Mouse (Mus musculus) colon, adult 2 months (tissue): ENCODE results near the gene Lancl3. TPM values are rescaled to one million over a fixed set of nuclear protein-coding genes. Genes with fewer than 3 reads are reported as not detected.

Experiments used
- polyA plus RNA-seq: library from polyadenylated mRNA; depleted of rRNA; stranded (reverse); fragments of >200 nt; gene quantifications from 2 replicates; pipeline ENCODE4 v1.2.3, GENCODE M21; 2012; rRNA removed

Lancl3 gene
- 1.4 and 1.5 TPM in 2 replicates for polyA plus RNA-seq

DNA sequence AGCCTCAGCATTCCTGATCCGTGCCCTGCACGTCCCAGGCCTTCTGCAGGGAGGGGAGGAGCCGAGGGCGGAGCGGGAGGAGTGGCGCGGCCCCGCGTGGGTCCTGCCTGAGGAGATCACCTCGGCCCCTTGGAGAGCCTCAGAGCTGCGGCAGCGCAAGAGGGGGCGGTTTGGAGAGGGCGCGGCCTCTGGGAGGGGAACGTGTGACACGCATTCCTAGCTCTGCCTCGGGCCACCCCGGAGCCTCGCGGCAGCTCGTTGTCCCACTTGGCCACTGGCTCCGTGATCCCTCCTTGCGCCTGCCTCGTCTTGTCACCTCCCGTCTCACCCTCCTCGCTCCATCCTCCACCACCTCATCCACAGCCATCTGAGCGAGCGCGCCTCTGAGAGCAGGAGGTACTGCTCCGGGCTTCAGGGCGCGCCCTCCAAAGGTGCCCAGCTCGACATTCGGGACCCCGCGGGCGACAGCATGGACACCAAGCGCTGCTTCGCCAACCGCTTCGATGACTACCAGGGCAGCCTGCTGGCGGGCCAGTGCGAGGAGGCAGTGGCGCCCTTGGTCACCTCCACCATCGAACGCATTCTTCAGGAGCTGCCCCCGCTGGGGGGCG is at the start of gene Lancl3:
Gene Lancl3, plus strand, starts transcription at position 142 of the 611 bp plus-strand sequence.

DNA sequence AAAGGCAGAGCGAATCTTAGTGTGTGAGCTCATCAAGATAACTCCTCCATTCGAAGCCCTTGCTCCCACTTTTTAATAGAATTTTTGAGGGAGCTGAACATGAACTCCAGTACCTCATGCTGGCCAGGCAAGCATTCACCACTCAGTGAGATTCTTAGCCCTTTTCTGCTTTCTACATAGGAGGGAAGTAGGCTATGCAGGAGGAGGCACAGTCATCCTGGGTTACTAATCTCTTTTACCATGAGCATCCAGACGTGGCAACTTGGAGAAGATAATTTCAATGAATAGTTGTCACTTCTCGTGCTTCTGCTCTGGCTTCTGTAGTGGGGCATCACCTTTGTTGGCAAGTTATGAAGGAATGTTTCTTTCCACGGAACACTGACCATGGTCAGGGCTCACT is 57.1 kb downstream of the Lancl3 start, which contains the start of gene Gm14862:
Gene Gm14862, minus strand, starts transcription at position 134 of the 400 bp plus-strand sequence.

DNA sequence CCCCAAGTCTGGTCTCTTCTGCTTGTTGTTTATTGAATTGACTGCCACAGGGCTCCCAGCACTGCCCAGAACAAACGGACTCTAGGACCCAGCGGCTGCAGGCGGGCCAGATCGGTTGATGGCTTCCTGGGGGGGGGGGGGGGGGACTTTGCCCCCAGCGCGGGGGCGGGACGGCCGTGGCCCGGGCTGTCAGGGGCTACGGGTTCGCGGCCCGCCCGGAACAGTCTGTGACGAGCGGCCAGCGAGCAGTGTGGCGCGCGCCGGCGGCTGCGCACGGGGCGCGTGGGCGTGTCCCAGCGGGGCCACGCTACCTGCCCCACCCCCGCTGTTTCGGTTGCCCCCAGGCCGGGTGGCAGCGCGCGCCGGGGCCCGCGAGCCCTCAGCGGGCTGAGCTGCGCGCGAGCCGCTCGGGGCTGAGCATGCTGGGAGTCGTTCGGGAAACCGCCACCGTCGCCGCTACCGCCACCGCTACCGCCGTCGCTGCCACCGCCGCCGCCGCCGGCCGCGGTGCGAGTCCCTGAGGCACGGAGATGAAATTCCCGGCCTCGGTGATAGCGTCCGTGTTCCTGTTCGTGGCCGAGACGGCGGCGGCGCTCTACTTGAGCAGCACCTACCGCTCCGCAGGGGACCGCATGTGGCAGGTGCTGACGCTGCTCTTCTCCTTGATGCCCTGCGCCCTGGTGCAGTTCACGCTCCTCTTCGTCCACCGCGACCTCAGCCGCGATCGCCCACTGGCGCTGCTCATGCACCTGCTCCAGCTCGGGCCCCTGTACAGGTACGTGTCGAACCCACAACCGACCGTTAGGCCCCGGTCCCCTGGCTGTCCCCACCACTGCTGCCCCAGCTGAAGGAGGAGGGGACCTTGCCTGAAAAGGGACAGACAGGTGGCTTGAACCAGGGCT is 73.0 kb downstream of the Lancl3 start, which contains the start of gene Xk:
Gene Xk, plus strand, starts transcription at position 297 of the 902 bp plus-strand sequence.

DNA sequence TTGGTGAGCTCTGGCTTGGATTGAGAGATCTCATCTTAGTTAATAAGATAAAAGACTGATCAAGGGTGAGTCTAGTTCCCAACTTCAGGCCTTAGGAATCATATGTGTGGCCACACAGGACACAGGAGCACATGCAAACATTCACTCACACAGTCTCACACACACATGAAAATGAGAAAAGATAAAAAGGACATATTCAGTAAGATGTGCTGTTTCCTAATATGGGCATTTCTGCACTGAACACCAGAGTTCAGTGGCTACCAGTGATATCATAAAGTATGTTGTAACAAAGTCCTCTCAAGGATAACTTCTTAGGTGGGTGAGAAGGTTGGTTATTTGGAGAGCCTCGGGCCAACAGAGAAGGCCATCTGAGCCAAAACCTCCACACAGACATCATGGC is 83.8 kb downstream of the Lancl3 start, which contains the start of gene H2al1m:
Gene H2al1m, plus strand, starts transcription at position 301 of the 400 bp plus-strand sequence.

Other genes with a start within 250 kb of the Lancl3 start
- gene Fthl17b, start 236.9 kb upstream of the Lancl3 start, polyA plus RNA-seq = not detected in 2 replicates
- gene Fthl17c, start 223.3 kb upstream of the Lancl3 start, polyA plus RNA-seq = not detected in 2 replicates
- not detected in 2 replicates for gene Fthl17d, start 213.1 kb upstream of the Lancl3 start, polyA plus RNA-seq
- not detected in 2 replicates for gene Fthl17e, start 166.4 kb upstream of the Lancl3 start, polyA plus RNA-seq
- not detected in 2 replicates for gene Fthl17f, start 136.9 kb upstream of the Lancl3 start, polyA plus RNA-seq
- gene 4930402K13Rik, start 95.3 kb upstream of the Lancl3 start, polyA plus RNA-seq = not detected in 2 replicates
- not detected in 2 replicates for gene Gm14862, start 57.0 kb downstream of the Lancl3 start, polyA plus RNA-seq
- 7.8 and 8.0 TPM in 2 replicates for gene Xk, start 72.9 kb downstream of the Lancl3 start, polyA plus RNA-seq
- gene H2al1m, start 83.9 kb downstream of the Lancl3 start, polyA plus RNA-seq = 1.2 TPM in 1 of 2 replicates, not detected in the other
- not detected in 2 replicates for gene H2al1k, start 150.7 kb downstream of the Lancl3 start, polyA plus RNA-seq